Mouse (Mus musculus) limb, embryonic 11.5 days (tissue): ENCODE data around the gene Bmi1. TPM values are rescaled to one million over a fixed set of nuclear protein-coding genes. Genes with fewer than 3 reads are reported as not detected.

ENCODE experiments used
- ATAC-seq: fragments of 200-750 bp; cut with Nextera tagmentation; 2 replicates; pipeline ENCODE4 v1.8.0; 2017; ENCODE audit warnings: low read depth; ENCODE audit not compliant: insufficient number of reproducible peaks, low FRiP score, low TSS enrichment
- DNase-seq: peaks from one replicate; pipeline ENCODE4 v3.0.0-alpha.2; 2015; ENCODE audit warnings: low spot score
- H3K27ac ChIP-seq: fragments of 300-500 bp; sonication (generic); replicated peaks from 2 replicates; pipeline ENCODE4 v1.5.1; 2014; ENCODE audit warnings: low read depth, mild to moderate bottlenecking, low read length
- H3K27me3 ChIP-seq: fragments of 300-500 bp; sonication (generic); 2 replicates; pipeline ENCODE4 v1.6.1; 2014; ENCODE audit warnings: mild to moderate bottlenecking, low read length, mixed read lengths; ENCODE audit not compliant: control insufficient read depth, insufficient read depth
- H3K36me3 ChIP-seq: fragments of 300-500 bp; sonication (generic); 2 replicates; pipeline ENCODE4 v1.6.1; 2014; ENCODE audit warnings: mild to moderate bottlenecking, low read length, moderate library complexity, mixed read lengths; ENCODE audit not compliant: control insufficient read depth, insufficient read depth
- H3K4me1 ChIP-seq: fragments of 300-500 bp; sonication (generic); 2 replicates; pipeline ENCODE4 v1.6.1; 2014; ENCODE audit warnings: low read length, mixed read lengths; ENCODE audit not compliant: control insufficient read depth, insufficient read depth
- H3K4me2 ChIP-seq: fragments of 300-500 bp; sonication (generic); 2 replicates; pipeline ENCODE4 v1.6.1; 2014; ENCODE audit warnings: low read depth, mild to moderate bottlenecking, moderate library complexity; ENCODE audit not compliant: severe bottlenecking
- H3K4me3 ChIP-seq: fragments of 300-500 bp; sonication (generic); 2 replicates; pipeline ENCODE4 v1.5.1; 2014; ENCODE audit warnings: low read depth, low read length
- H3K9ac ChIP-seq: fragments of 300-500 bp; sonication (generic); 2 replicates; pipeline ENCODE4 v1.6.1; 2014; ENCODE audit warnings: mild to moderate bottlenecking, low read length
- H3K9me3 ChIP-seq: fragments of 300-500 bp; sonication (generic); 2 replicates; pipeline ENCODE4 v1.6.1; 2016; ENCODE audit warnings: low read length; ENCODE audit not compliant: control insufficient read depth
- WGBS: fragments of 180-500 bp; shearing (Covaris S2); extraction: QIAGEN DNeasy Blood & Tissue Kit; methylation state at CpG from one replicate; pipeline ENCODE4 v1.1.7; 2014; 5-methylcytosine and 5-hydroxymethylcytosine counted together
- polyA plus RNA-seq: library from polyadenylated mRNA; unstranded; fragments of >200 nt; fragmentation: Nextera tagmentation; extraction: Ambion mirVana; gene quantifications from 2 replicates; pipeline ENCODE4 v1.2.1, GENCODE M21; 2014

Gene Bmi1
- polyA plus RNA-seq, 1 experiment from 2014 or later: 31.4 TPM

- Histone ChIP-seq H3K9ac (peak overlapping the region; percentile 50), H3K9me3 (no peaks in the 10 kb centered on the region), H3K36me3 (no peaks in the 10 kb centered on the region), H3K27ac (no peak overlapping the region), H3K27me3 (peaks cover 59% of the 10 kb centered on the region), H3K4me1 (peaks cover 11% of the 10 kb centered on the region), H3K4me3 (peak overlapping the region; percentile 38), H3K4me2 (peak overlapping the region; percentile 58)
- 0% methylated on average over 58 of the region's 58 CpGs for WGBS
- DNase-seq (peak; percentile 75), ATAC-seq (peak; percentile 22; the same call in 1 of the 2 replicates)
Observed at GRCm38 (mm10) chr2:18690055-18690691, 13.4 kb downstream of the Bmi1 start.

- WGBS: 2% methylated on average over 9 of the region's 9 CpGs
- ATAC-seq (no peak), DNase-seq (peak; percentile 27)
- Histone ChIP-seq H3K9me3 (no peaks in the 10 kb centered on the region), H3K27me3 (peaks cover 65% of the 10 kb centered on the region), H3K4me2 (peak overlapping the region; percentile 58; the same call in 1 of the 2 replicates), H3K27ac (no peak overlapping the region), H3K4me1 (peaks cover 11% of the 10 kb centered on the region), H3K9ac (no peak overlapping the region), H3K4me3 (no peak overlapping the region), H3K36me3 (no peaks in the 10 kb centered on the region)
Observed at GRCm38 (mm10) chr2:18690756-18691155, 13.9 kb downstream of the Bmi1 start.

GRCm38 (mm10) chr2:18692031-18692430 is 15.2 kb downstream of the Bmi1 start:
- Histone ChIP-seq H3K27me3 (peaks cover 63% of the 10 kb centered on the region), H3K9ac (no peak overlapping the region), H3K4me1 (peaks cover 11% of the 10 kb centered on the region), H3K4me3 (no peak overlapping the region), H3K9me3 (no peaks in the 10 kb centered on the region), H3K27ac (no peak overlapping the region), H3K36me3 (no peaks in the 10 kb centered on the region), H3K4me2 (no peak overlapping the region)
- no peak for ATAC-seq
- DNase-seq: no peak

GRCm38 (mm10) chr2:18692548-18692947 is 15.7 kb downstream of the Bmi1 start:
- Histone ChIP-seq H3K27ac (no peak overlapping the region), H3K9ac (no peak overlapping the region), H3K9me3 (no peaks in the 10 kb centered on the region), H3K27me3 (peaks cover 58% of the 10 kb centered on the region), H3K4me3 (no peak overlapping the region), H3K4me1 (peaks cover 11% of the 10 kb centered on the region), H3K4me2 (no peak overlapping the region), H3K36me3 (no peaks in the 10 kb centered on the region)
- 7% methylated on average over 1 of the region's 1 CpGs for WGBS
- ATAC-seq: no peak
- no peak for DNase-seq

GRCm38 (mm10) chr2:18693491-18693870 is 16.7 kb downstream of the Bmi1 start:
- no peak overlapping the region for H3K27ac ChIP-seq
- DNase-seq (no peak), ATAC-seq (no peak)
- H3K27me3 ChIP-seq: peaks cover 58% of the 10 kb centered on the region
- peak overlapping the region; percentile 56 for H3K4me3 ChIP-seq
- no peaks in the 10 kb centered on the region for H3K9me3 ChIP-seq
- no peak overlapping the region for H3K9ac ChIP-seq
- 0% methylated on average over 5 of the region's 5 CpGs for WGBS
- H3K4me1 ChIP-seq: peaks cover 11% of the 10 kb centered on the region
- no peaks in the 10 kb centered on the region for H3K36me3 ChIP-seq
- peak overlapping the region; percentile 96 for H3K4me2 ChIP-seq

- no peaks in the 10 kb centered on the region for H3K9me3 ChIP-seq
- peak within 1 kb of the TSS; percentile 56 for H3K4me3 ChIP-seq
- H3K27me3 ChIP-seq: peaks cover 58% of the 10 kb centered on the region
- WGBS: under 1% methylated on average over 44 of the region's 61 CpGs
- peak within 1 kb of the TSS; percentile 96 for H3K4me2 ChIP-seq
- H3K9ac ChIP-seq: peak within 1 kb of the TSS; percentile 74
- peaks cover 15% of the 10 kb centered on the region for H3K4me1 ChIP-seq
- peak within 1 kb of the TSS; percentile 48; the same call in 1 of the 2 replicates for H3K27ac ChIP-seq
- no peaks in the 10 kb centered on the region for H3K36me3 ChIP-seq
- ATAC-seq: peak; percentile 64
- peak; percentile 84 for DNase-seq
Observed at GRCm38 (mm10) chr2:18693871-18694610, 17.2 kb downstream of the Bmi1 start, which contains the start of gene Spag6. Gene Spag6, plus strand, starts transcription at chr2:18694032.

- ATAC-seq: peak; percentile 54
- Histone ChIP-seq H3K27me3 (peaks cover 56% of the 10 kb centered on the region), H3K4me1 (peaks cover 14% of the 10 kb centered on the region), H3K27ac (no peak overlapping the region), H3K4me2 (peak overlapping the region; percentile 96), H3K36me3 (no peaks in the 10 kb centered on the region), H3K4me3 (peak overlapping the region; percentile 56), H3K9me3 (no peaks in the 10 kb centered on the region), H3K9ac (peak overlapping the region; percentile 74)
- DNase-seq: no peak
- under 1% methylated on average over 19 of the region's 20 CpGs for WGBS
Observed at GRCm38 (mm10) chr2:18694611-18694950, 17.8 kb downstream of the Bmi1 start.

GRCm38 (mm10) chr2:18695163-18695562 is 18.3 kb downstream of the Bmi1 start:
- H3K4me2 ChIP-seq: no peak overlapping the region
- no peak overlapping the region for H3K27ac ChIP-seq
- H3K9ac ChIP-seq: no peak overlapping the region
- H3K9me3 ChIP-seq: no peaks in the 10 kb centered on the region
- H3K36me3 ChIP-seq: no peaks in the 10 kb centered on the region
- H3K4me1 ChIP-seq: peaks cover 8% of the 10 kb centered on the region
- WGBS: 2% methylated on average over 8 of the region's 8 CpGs
- H3K27me3 ChIP-seq: peaks cover 56% of the 10 kb centered on the region
- no peak overlapping the region for H3K4me3 ChIP-seq
- DNase-seq (no peak), ATAC-seq (no peak)
